Mouse (Mus musculus) monocyte, adult 59 days (primary cell): ENCODE results near the gene Rhox4g. TPM values are rescaled to one million over a fixed set of nuclear protein-coding genes. Genes with fewer than 3 reads are reported as not detected.

Experiments
- total RNA-seq, 2 experiments: library from RNA; stranded (reverse); gene quantifications; one replicate each; pipeline ENCODE4 v1.2.4; 2023

Gene Rhox4g
- not detected for total RNA-seq

DNA sequence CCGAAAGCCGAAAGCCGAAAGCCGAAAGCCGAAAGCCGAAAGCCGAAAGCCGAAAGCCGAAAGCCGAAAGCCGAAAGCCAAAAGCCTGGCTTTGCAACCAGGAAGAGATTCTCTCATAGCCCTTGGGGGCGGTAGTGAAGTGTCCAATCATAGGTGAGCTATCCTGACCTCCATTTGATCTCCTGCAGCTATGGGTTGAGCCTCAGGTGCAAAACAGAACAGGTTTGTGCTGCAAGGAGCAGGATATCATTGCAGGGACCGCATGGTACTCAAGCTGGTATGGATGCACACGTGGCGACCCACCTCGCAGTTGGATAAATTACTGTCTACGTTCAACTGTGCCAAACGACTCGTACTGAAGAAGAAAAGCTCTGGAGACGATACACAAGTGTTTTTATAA, at the start of gene Rhox4g:
TSS of gene Rhox4g (minus strand) at position 101 of the 400 bp plus-strand sequence.

DNA sequence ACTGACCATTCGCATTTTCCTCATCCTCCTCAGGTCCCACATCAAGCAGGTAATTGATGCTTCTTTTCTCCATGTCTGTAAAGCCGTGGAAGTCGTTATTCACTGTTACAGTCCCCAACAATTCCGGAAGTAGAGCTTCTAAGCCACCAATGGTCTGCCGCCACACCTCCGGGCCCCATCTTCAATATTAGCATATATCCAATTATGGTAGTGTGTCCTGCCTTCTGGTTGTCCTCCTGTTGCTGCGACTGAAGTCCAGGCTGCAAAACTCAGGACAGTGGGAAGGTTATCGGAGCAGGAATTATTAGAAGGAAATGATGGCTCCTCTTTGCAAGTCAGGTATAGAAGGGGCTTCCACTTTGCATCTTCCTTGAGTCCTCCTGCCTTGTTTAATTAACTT, 22.1 kb upstream of the Rhox4g start, which contains the start of gene Rhox2h:
TSS of gene Rhox2h (minus strand) at position 101 of the 400 bp plus-strand sequence.

DNA sequence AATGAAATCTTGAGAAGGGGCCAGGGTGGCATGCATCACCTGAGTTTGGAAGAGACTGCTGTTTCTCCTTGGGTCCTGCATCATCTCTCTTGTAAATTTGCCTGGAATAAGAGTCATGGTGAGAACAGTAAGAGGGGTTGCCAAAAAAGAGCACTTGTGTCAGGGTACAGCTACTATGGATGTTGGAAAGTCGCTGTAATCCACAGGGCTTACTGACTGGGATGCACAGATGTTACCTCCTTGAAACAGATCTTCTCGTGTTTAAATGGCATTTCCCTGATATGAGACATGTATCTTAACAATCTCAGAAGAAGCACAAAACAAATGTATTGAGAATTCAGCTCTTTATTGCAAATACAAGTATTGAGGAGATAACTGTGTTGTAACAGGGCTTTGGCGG, 17.5 kb upstream of the Rhox4g start, which contains the start of gene Rhox3h:
TSS of gene Rhox3h (minus strand) at position 101 of the 400 bp plus-strand sequence.

DNA sequence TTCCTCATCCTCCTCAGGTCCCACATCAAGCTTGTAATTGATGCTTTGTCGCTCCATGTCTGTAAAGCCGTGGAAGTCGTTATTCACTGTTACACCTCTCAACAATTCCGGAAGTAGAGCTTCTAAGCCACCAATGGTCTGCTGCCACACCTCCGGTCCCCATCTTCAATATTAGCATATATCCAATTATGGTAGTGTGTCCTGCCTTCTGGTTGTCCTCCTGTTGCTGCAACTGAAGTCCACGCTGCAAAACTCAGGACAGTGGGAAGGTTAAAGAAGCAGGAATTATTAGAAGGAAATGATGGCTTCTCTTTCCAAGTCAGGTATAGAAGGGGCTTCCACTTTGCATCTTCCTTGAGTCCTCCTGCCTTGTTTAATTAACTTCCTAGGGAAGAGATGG, 7.8 kb downstream of the Rhox4g start, which contains the start of gene Rhox2g:
TSS of gene Rhox2g (minus strand) at position 101 of the 400 bp plus-strand sequence.

DNA sequence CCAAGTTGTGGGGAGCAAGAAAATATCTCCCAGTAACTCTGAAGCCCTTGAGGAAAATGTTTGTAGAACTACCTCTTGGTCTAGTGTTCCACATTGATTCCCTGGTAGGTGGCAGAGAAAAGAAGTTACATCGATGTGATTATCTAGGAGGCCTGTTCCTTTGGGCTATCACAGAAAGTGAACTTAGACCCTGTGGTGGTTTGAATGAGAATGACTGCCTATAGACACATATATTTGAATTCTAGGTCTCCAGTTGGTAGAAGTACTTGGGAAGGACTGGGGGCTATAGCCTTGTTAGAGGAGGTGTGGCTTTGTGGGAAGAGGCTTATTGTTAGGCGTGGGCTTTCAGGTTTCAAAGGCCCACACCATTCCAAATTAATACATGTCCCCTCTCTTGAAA, 22.6 kb downstream of the Rhox4g start, which contains the start of gene Rhox3g:
TSS of gene Rhox3g (minus strand) at position 101 of the 400 bp plus-strand sequence.

DNA sequence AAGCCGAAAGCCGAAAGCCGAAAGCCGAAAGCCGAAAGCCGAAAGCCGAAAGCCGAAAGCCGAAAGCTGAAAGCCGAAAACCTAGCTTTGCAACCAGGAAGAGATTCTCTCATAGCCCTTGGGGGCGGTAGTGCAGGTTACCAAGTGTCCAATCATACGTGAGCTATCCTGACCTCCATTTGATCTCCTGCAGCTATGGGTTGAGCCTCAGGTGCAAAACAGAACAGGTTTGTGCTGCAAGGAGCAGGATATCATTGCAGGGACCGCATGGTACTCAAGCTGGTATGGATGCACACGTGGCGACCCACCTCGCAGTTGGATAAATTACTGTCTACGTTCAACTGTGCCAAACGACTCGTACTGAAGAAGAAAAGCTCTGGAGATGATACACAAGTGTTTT, 43.5 kb downstream of the Rhox4g start, which contains the start of gene Rhox4f:
TSS of gene Rhox4f (minus strand) at position 101 of the 400 bp plus-strand sequence.

Other genes with a start within 250 kb of the Rhox4g start
- not detected for gene Rhox2b, start 239.3 kb downstream of the Rhox4g start, total RNA-seq
- not detected for gene Rhox4b, start 218.8 kb downstream of the Rhox4g start, total RNA-seq
- not detected for gene Rhox2c, start 197.6 kb downstream of the Rhox4g start, total RNA-seq
- not detected for gene Rhox3c, start 192.7 kb downstream of the Rhox4g start, total RNA-seq
- not detected for gene Rhox4c, start 171.0 kb downstream of the Rhox4g start, total RNA-seq
- not detected for gene Rhox2d, start 157.9 kb downstream of the Rhox4g start, total RNA-seq
- gene Rhox4d, start 137.0 kb downstream of the Rhox4g start, total RNA-seq: not detected
- not detected for gene Rhox2e, start 120.9 kb downstream of the Rhox4g start, total RNA-seq
- not detected for gene Rhox3e, start 109.3 kb downstream of the Rhox4g start, total RNA-seq
- not detected for gene Rhox4e, start 93.9 kb downstream of the Rhox4g start, total RNA-seq
- gene Rhox2f, start 79.9 kb downstream of the Rhox4g start, total RNA-seq: not detected
- gene Rhox3f, start 70.3 kb downstream of the Rhox4g start, total RNA-seq: not detected
- gene Rhox4f, start 43.6 kb downstream of the Rhox4g start, total RNA-seq: not detected
- gene Rhox3g, start 22.7 kb downstream of the Rhox4g start, total RNA-seq: not detected
- gene Rhox2g, start 7.9 kb downstream of the Rhox4g start, total RNA-seq: not detected
- gene Rhox3h, start 17.4 kb upstream of the Rhox4g start, total RNA-seq: not detected
- not detected for gene Rhox2h, start 21.9 kb upstream of the Rhox4g start, total RNA-seq
- not detected for gene Rhox5, start 153.5 kb upstream of the Rhox4g start, total RNA-seq
- not detected for gene Rhox6, start 175.6 kb upstream of the Rhox4g start, total RNA-seq
- gene Rhox7a, start 180.4 kb upstream of the Rhox4g start, total RNA-seq: not detected
- not detected for gene Rhox8, start 227.6 kb upstream of the Rhox4g start, total RNA-seq
- not detected for gene Rhox7b, start 245.9 kb upstream of the Rhox4g start, total RNA-seq